Mouse (Mus musculus): ENCODE data around the gene Arrdc2.

GRCm38 (mm10) chr8:70801156-70801555 lies 38.4 kb downstream of the Arrdc2 start:
- no peak for TF ChIP-seq CTCF (IDR thresholded peaks at IDR 0.05 in 2 of 3, conservative IDR thresholded peaks at IDR 0.05 in 1 of 3; ENCODE audit: control insufficient read depth in 1 of 3, insufficient read depth in 1 of 3, low read depth in 2 of 3, low read length in 3 of 3, poor library complexity in 1 of 3, severe bottlenecking in 1 of 3)
- TF ChIP-seq POLR2A (IDR thresholded peaks at IDR 0.05; ENCODE audit: control insufficient read depth in 1 of 2, insufficient read depth in 1 of 2, low read depth in 1 of 2, low read length in 2 of 2, poor library complexity in 1 of 2), result no peak
- TF ChIP-seq MEF2A (IDR thresholded peaks at IDR 0.05; ENCODE audit: extremely low read depth, insufficient replicate concordance, low read depth, low read length, poor library complexity, severe bottlenecking), result no peak
- TF ChIP-seq MAFK (IDR thresholded peaks at IDR 0.05; ENCODE audit: borderline replicate concordance, low read depth, low read length), result no peak
- TF ChIP-seq ZC3H11A (IDR thresholded peaks at IDR 0.05; ENCODE audit: low read depth, low read length), result no peak

All from MEL (cell line).